Mouse (Mus musculus) WW6 (cell line): ENCODE measurements around the gene Scamp2.

Experiments used
- DNase-seq: peaks from one replicate; pipeline ENCODE4 v3.0.0-alpha.2; 2013; ENCODE audit warnings: low read depth, low spot score

Gene Scamp2

GRCm38 (mm10) chr9:57627892-57628291 lies 67.1 kb downstream of the Scamp2 start:
- DNase-seq, result no peak

- no peak for DNase-seq
These were observed 68.0 kb downstream of the Scamp2 start for GRCm38 (mm10) chr9:57628717-57629116.

DNA sequence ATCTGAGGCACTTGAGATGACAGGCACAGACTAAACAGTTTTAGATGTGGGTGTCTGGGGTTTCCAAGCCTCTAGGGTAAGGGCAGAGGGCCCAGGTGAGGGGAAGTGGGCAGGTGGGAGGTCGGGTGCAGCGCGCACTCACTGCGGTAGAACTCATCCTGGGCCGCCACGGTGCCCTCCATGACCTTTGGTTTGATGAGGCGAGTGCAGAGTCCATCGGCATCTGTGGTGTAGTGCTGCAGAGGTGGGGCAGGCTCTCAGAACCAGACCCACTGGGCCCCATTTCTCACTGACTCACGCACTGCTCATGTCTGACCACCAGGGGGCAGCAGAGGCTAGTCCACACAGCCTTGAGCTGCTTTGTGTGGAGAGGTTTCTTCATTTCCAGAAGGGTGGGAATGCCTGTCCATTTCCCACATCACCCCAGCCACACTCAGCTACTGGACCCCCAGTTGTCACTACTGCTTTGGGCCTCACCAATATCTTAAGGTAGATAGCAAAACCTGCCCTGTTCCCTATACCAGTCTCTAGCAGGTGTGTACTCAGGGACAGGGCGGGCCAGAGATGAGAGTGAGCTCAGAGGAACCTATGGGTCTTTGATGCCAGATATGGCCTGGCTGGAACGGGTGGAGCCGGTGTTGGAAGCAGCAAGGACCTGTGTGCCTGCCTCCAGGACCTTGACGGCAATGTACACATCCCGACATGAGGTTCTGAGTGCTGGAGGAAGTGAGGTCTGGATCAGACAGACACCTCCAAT lies 68.6 kb downstream of the Scamp2 start:
- no peak for DNase-seq

DNA sequence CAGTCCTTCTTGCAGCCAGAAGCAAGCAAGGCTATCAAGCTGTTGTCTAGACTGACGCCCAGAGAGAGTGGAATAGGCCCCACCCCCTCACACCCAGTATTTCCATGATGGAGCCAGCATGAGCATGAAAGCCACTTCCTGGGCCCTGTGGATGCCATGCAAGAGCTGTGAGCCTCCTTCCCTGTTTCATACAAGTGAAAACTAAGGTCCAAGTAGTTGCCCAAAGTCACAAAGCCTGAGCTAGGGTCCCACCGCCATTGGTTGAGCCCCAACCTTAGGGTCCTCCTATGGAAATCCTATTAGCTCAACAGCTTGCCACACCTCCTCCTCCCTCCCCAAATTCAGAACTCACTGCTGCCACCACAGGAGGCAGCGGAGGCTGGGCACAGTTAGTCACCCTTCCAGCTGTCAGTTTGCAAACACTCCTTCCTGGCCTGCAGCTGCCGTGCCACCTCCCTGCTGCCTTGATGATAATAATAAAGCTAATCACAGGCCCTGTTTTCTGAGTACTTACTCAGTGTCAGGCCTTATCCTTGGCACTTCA lies 72.8 kb downstream of the Scamp2 start:
- no peak for DNase-seq

- DNase-seq, result no peak
These were observed 76.5 kb downstream of the Scamp2 start for GRCm38 (mm10) chr9:57637272-57637671.

DNA sequence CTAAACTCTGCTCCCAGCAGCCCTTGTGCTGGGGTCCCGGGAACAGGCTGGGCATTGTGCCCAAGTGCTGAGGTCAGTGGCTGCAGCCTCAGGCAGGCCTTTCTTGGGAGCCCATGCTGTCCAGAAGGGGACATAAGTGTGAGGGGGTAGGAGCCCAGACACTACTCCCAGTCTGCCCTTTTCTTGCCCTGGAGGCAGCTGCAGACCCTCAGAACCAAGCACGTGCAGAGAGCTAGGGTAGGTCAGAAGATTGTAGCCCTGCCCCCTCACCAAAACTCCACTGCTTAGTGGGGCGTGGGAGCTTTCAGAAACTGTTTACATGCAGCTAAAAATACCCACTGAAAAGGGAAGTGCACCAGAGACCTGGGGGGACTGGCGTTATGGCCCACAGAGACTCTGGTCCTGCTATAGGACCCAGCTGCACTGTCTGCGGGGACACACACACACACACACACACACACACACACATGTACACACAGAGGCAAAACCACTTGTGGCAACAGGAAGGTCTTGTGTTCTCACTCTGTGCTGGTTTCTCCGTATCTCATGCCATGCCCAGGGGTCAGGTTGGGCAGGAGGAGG lies 77.1 kb downstream of the Scamp2 start:
- DNase-seq, result no peak
